In genomic region chr15:89088607-89089247, GRCm38 (mm10) we compare ENCODE assay signal across 8 mouse cellular contexts. TPM values are rescaled to one million over a fixed set of nuclear protein-coding genes. Genes with fewer than 3 reads are reported as not detected.
DNase-seq lines count a peak whose midpoint lies in the region; ATAC-seq and TF ChIP-seq lines count a peak whose summit lies in the region.

Selenoo (plus strand) TSS chr15:89089084.

- no peaks in the 10 kb centered on the region for H3K9me3 ChIP-seq in E14TG2a.4 (ENCODE audit: low read length)
- no peaks in the 10 kb centered on the region for H3K9me3 ChIP-seq in forebrain, embryonic 14.5 days (replicated peaks; ENCODE audit: control insufficient read depth, low read length)
- no peaks in the 10 kb centered on the region for H3K9me3 ChIP-seq in neural tube, embryonic 15.5 days (replicated peaks)

- peaks cover 25% of the 10 kb centered on the region for H3K4me1 ChIP-seq in E14TG2a.4 (replicated peaks; ENCODE audit: low read depth, low read length)
- H3K4me1 ChIP-seq in forebrain, embryonic 14.5 days (ENCODE audit: control insufficient read depth, insufficient read depth, low read length) = peaks cover 14% of the 10 kb centered on the region
- peaks cover 31% of the 10 kb centered on the region for H3K4me1 ChIP-seq in neural tube, embryonic 15.5 days

- WGBS in forebrain, embryonic 14.5 days = 2% methylated on average over 38 of the region's 38 CpGs
- WGBS in neural tube, embryonic 15.5 days = 2% methylated on average over 38 of the region's 38 CpGs

- DNase-seq in forebrain, embryonic 14.5 days (ENCODE audit: low spot score) = peak; percentile 94
- peak; percentile 90 to 92 for DNase-seq in heart, postnatal 14 days
- DNase-seq in layer of hippocampus, adult 11-12 months (ENCODE audit: low spot score) = peak; percentile 88
- DNase-seq in lung, adult 18-20 months = peak; percentile 93 to 95
- DNase-seq in testis, postnatal 14 days (ENCODE audit: low spot score) = peak; percentile 89

- peak within 1 kb of the TSS; percentile 95 for H3K9ac ChIP-seq in forebrain, embryonic 14.5 days (ENCODE audit: low read length)
- peak within 1 kb of the TSS; percentile 97 for H3K9ac ChIP-seq in neural tube, embryonic 15.5 days (replicated peaks)

- H3K36me3 ChIP-seq in E14TG2a.4 (ENCODE audit: insufficient read depth, low read length) = peaks cover 35% of the 10 kb centered on the region
- H3K36me3 ChIP-seq in forebrain, embryonic 14.5 days (ENCODE audit: control insufficient read depth, insufficient read depth, low read length) = peaks cover 50% of the 10 kb centered on the region
- H3K36me3 ChIP-seq in neural tube, embryonic 15.5 days = peaks cover 57% of the 10 kb centered on the region

- H3K4me2 ChIP-seq in forebrain, embryonic 14.5 days (ENCODE audit: low read length) = peak within 1 kb of the TSS; percentile 91
- H3K4me2 ChIP-seq in neural tube, embryonic 15.5 days = peak within 1 kb of the TSS; percentile 97

- TF ChIP-seq CTCF in E14TG2a.4 (conservative IDR thresholded peaks at IDR 0.05; ENCODE audit: low read length) = no peak

- intact Hi-C loops in heart, postnatal 14 days (cut with DNase I) = no loop called here

- H3K27ac ChIP-seq in forebrain, embryonic 14.5 days (ENCODE audit: low read depth, low read length) = peak within 1 kb of the TSS; percentile 72; the same call in 1 of the 2 replicates
- peak within 1 kb of the TSS; percentile 84 for H3K27ac ChIP-seq in neural tube, embryonic 15.5 days (replicated peaks)

- peaks cover 16% of the 10 kb centered on the region for H3K27me3 ChIP-seq in E14TG2a.4 (ENCODE audit: insufficient read depth, low read length)
- no peaks in the 10 kb centered on the region for H3K27me3 ChIP-seq in forebrain, embryonic 14.5 days (replicated peaks; ENCODE audit: control insufficient read depth, insufficient read depth, low read length)
- no peaks in the 10 kb centered on the region for H3K27me3 ChIP-seq in neural tube, embryonic 15.5 days (replicated peaks)

- H3K4me3 ChIP-seq in E14TG2a.4 (replicated peaks; ENCODE audit: low read length) = peak within 1 kb of the TSS; percentile 92
- peak within 1 kb of the TSS; percentile 97 for H3K4me3 ChIP-seq in forebrain, embryonic 14.5 days (ENCODE audit: low read depth, low read length)
- peak within 1 kb of the TSS; percentile 99 for H3K4me3 ChIP-seq in neural tube, embryonic 15.5 days (replicated peaks)

- peak; percentile 90 for ATAC-seq in cerebellum, adult (ENCODE audit: insufficient number of reproducible peaks, low FRiP score, low TSS enrichment)
- ATAC-seq in forebrain, embryonic 14.5 days = peak; percentile 95
- ATAC-seq in neural tube, embryonic 15.5 days (ENCODE audit: low FRiP score) = peak; percentile 93

RNA-seq across cellular contexts. Expression of gene Selenoo, which starts in this region (rescaled TPM):
- 20.9 and 24.7 TPM in 2 replicates for polyA plus RNA-seq in forebrain, embryonic 14.5 days (2014; fragmentation: Nextera tagmentation; extraction: Ambion mirVana)
- 10 to 100 TPM; 13.6 to 13.8 TPM for total RNA-seq in heart, postnatal 14 days (2021)
- 16.9 and 19.7 TPM in 2 replicates for polyA plus RNA-seq in neural tube, embryonic 15.5 days (2015; fragmentation: Nextera tagmentation; extraction: Ambion mirVana)

Comparison
In these comparisons a context has a peak if more than half of its experiments do, and no peak if none do; other contexts are left out.
1. Peak in every context shown above with its lines: DNase-seq, ATAC-seq, H3K4me3 ChIP-seq and H3K27ac ChIP-seq.